Mouse (Mus musculus) CH12.LX (cell line): Measurements from ENCODE around the gene Frmd8. TPM values are rescaled to one million over a fixed set of nuclear protein-coding genes. Genes with fewer than 3 reads are reported as not detected.

ENCODE experiments used
- DNase-seq: peaks from one replicate; pipeline ENCODE4 v3.0.0-alpha.2; 2013; ENCODE audit errors: extremely low read depth
- H3K27ac ChIP-seq: 2 replicates; pipeline ENCODE4 v1.5.1; 2012; ENCODE audit warnings: low read depth, mild to moderate bottlenecking, control low read depth, moderate library complexity; ENCODE audit not compliant: insufficient read depth
- H3K27me3 ChIP-seq: replicated peaks from 2 replicates; pipeline ENCODE3; 2012; ENCODE audit warnings: inconsistent platforms
- H3K36me3 ChIP-seq, 2 experiments: replicated peaks in 1 of 2; 2 replicates each; pipeline versions ENCODE3 to v1.6.1; 2012; ENCODE audit warnings: inconsistent platforms in 1 of 2, low read length in 1 of 2, mild to moderate bottlenecking in 1 of 2, mixed read lengths in 1 of 2, moderate library complexity in 1 of 2; ENCODE audit not compliant: control insufficient read depth in 1 of 2, insufficient read depth in 1 of 2
- H3K4me1 ChIP-seq, 2 experiments: 2 replicates each; pipeline ENCODE4 v1.6.1; 2012; ENCODE audit warnings: inconsistent platforms in 1 of 2, moderate library complexity in 1 of 2; ENCODE audit not compliant: insufficient read depth in 2 of 2, control insufficient read depth in 1 of 2
- H3K4me2 ChIP-seq: 2 replicates; pipeline ENCODE4 v1.6.1; 2012; ENCODE audit warnings: low read depth, mild to moderate bottlenecking, control low read depth; ENCODE audit not compliant: poor library complexity, insufficient read depth, severe bottlenecking
- H3K4me3 ChIP-seq, 3 experiments: fragments of 150-350 bp in 1 of 3; sonication (generic) in 1 of 3; replicated peaks in 1 of 3; 2 replicates each; pipeline versions ENCODE3 to v1.5.1; 2011 to 2012; ENCODE audit warnings: low read depth in 2 of 3, low read length in 2 of 3, mild to moderate bottlenecking in 2 of 3, moderate library complexity in 2 of 3, control low read depth in 1 of 3, improper control_type of control experiment in 1 of 3, inconsistent platforms in 1 of 3, mixed read lengths in 1 of 3; ENCODE audit not compliant: poor library complexity in 1 of 3
- H3K79me2 ChIP-seq: replicated peaks from 2 replicates; pipeline ENCODE4 v1.6.1; 2012; ENCODE audit warnings: mild to moderate bottlenecking, moderate library complexity; ENCODE audit not compliant: control insufficient read depth, poor library complexity, insufficient read depth, severe bottlenecking; ENCODE audit errors: extremely low read depth
- H3K9ac ChIP-seq: 2 replicates; pipeline ENCODE4 v1.6.1; 2012; ENCODE audit warnings: low read depth, mild to moderate bottlenecking, control low read depth, moderate library complexity; ENCODE audit not compliant: insufficient read depth
- H3K9me3 ChIP-seq: replicated peaks from 2 replicates; pipeline ENCODE3; 2012; ENCODE audit warnings: low read length, inconsistent platforms, mixed read lengths
- BHLHE40 ChIP-seq: IDR thresholded peaks from 2 replicates; pipeline ENCODE4 v1.6.1; 2011; ENCODE audit warnings: mild to moderate bottlenecking, low read depth, low read length, improper control_type of control experiment
- CHD1 ChIP-seq: IDR thresholded peaks from 2 replicates; pipeline ENCODE4 v1.6.1; 2012; ENCODE audit warnings: low read depth, low read length, improper control_type of control experiment, inconsistent platforms
- CTCF ChIP-seq, 2 experiments: IDR thresholded peaks in 1 of 2; conservative IDR thresholded peaks in 1 of 2; 2 replicates each; pipeline ENCODE4 v1.5.1; 2011 to 2012; ENCODE audit warnings: low read depth in 2 of 2, low read length in 2 of 2, improper control_type of control experiment in 1 of 2, inconsistent platforms in 1 of 2, mild to moderate bottlenecking in 1 of 2, moderate library complexity in 1 of 2
- E2F4 ChIP-seq: IDR thresholded peaks from 2 replicates; pipeline ENCODE4 v1.6.1; 2011; ENCODE audit warnings: low read depth, low read length, improper control_type of control experiment; ENCODE audit not compliant: insufficient replicate concordance
- ELF1 ChIP-seq: IDR thresholded peaks from 2 replicates; pipeline ENCODE4 v1.6.1; 2014; ENCODE audit warnings: low read depth, mild to moderate bottlenecking, inconsistent platforms, low read length, improper control_type of control experiment
- EP300 ChIP-seq: IDR thresholded peaks from 2 replicates; pipeline ENCODE4 v1.6.1; 2011; ENCODE audit warnings: low read length, improper control_type of control experiment
- ETS1 ChIP-seq: conservative IDR thresholded peaks from 2 replicates; pipeline ENCODE4 v1.6.1; 2012; ENCODE audit warnings: low read depth, mild to moderate bottlenecking, inconsistent platforms, low read length, improper control_type of control experiment, moderate library complexity
- HCFC1 ChIP-seq: IDR thresholded peaks from 2 replicates; pipeline ENCODE4 v1.6.1; 2012; ENCODE audit warnings: low read depth, mild to moderate bottlenecking, inconsistent platforms, low read length, improper control_type of control experiment
- IRF4 ChIP-seq: IDR thresholded peaks from 2 replicates; pipeline ENCODE4 v1.6.1; 2014; ENCODE audit warnings: low read depth, mild to moderate bottlenecking, inconsistent platforms, low read length, improper control_type of control experiment
- JUN ChIP-seq: IDR thresholded peaks from 2 replicates; pipeline ENCODE4 v1.6.1; 2011; ENCODE audit warnings: low read depth, mild to moderate bottlenecking, low read length, improper control_type of control experiment, moderate library complexity; ENCODE audit not compliant: insufficient read depth
- JUND ChIP-seq: conservative IDR thresholded peaks from 2 replicates; pipeline ENCODE4 v1.6.1; 2011; ENCODE audit warnings: low read depth, low read length, improper control_type of control experiment
- KAT2A ChIP-seq: IDR thresholded peaks from 2 replicates; pipeline ENCODE4 v1.6.1; 2012; ENCODE audit warnings: low read length, improper control_type of control experiment, inconsistent platforms; ENCODE audit not compliant: insufficient replicate concordance
- MAFK ChIP-seq: IDR thresholded peaks from 2 replicates; pipeline ENCODE4 v1.6.1; 2011; ENCODE audit warnings: low read length, improper control_type of control experiment; ENCODE audit not compliant: insufficient replicate concordance
- MEF2A ChIP-seq: IDR thresholded peaks from 2 replicates; pipeline ENCODE4 v1.6.1; 2014; ENCODE audit warnings: low read depth, mild to moderate bottlenecking, inconsistent platforms, low read length, improper control_type of control experiment, borderline replicate concordance
- MYC ChIP-seq: IDR thresholded peaks from 2 replicates; pipeline ENCODE4 v1.6.1; 2011; ENCODE audit warnings: low read depth, mild to moderate bottlenecking, improper control_type of control experiment, low read length
- NELFE ChIP-seq: IDR thresholded peaks from 2 replicates; pipeline ENCODE4 v1.6.1; 2011; ENCODE audit warnings: low read depth, low read length, improper control_type of control experiment
- PAX5 ChIP-seq: IDR thresholded peaks from 2 replicates; pipeline ENCODE4 v1.6.1; 2012; ENCODE audit warnings: low read length, inconsistent platforms, mixed read lengths
- POLR2A ChIP-seq: IDR thresholded peaks from 2 replicates; pipeline ENCODE4 v1.6.1; 2011; ENCODE audit warnings: low read depth, mild to moderate bottlenecking, improper control_type of control experiment, low read length
- RAD21 ChIP-seq: IDR thresholded peaks from 2 replicates; pipeline ENCODE4 v1.6.1; 2011; ENCODE audit warnings: low read depth, mild to moderate bottlenecking, low read length, improper control_type of control experiment, moderate library complexity
- RCOR1 ChIP-seq: conservative IDR thresholded peaks from 2 replicates; pipeline ENCODE4 v1.6.1; 2012; ENCODE audit warnings: low read depth, mild to moderate bottlenecking, inconsistent platforms, low read length, improper control_type of control experiment
- SIN3A ChIP-seq: IDR thresholded peaks from 2 replicates; pipeline ENCODE4 v1.6.1; 2012; ENCODE audit warnings: low read length, improper control_type of control experiment, inconsistent platforms
- SMC3 ChIP-seq: IDR thresholded peaks from 2 replicates; pipeline ENCODE4 v1.6.1; 2011; ENCODE audit warnings: low read depth, low read length, improper control_type of control experiment
- TCF12 ChIP-seq: IDR thresholded peaks from 2 replicates; pipeline ENCODE4 v1.6.1; 2014; ENCODE audit warnings: low read depth, mild to moderate bottlenecking, inconsistent platforms, low read length, improper control_type of control experiment
- USF1 ChIP-seq: IDR thresholded peaks from 2 replicates; pipeline ENCODE4 v1.6.1; 2014; ENCODE audit warnings: low read depth, mild to moderate bottlenecking, inconsistent platforms, low read length, improper control_type of control experiment
- USF2 ChIP-seq: conservative IDR thresholded peaks from 2 replicates; pipeline ENCODE4 v1.6.1; 2011; ENCODE audit warnings: low read depth, low read length, improper control_type of control experiment
- ZC3H11A ChIP-seq: IDR thresholded peaks from 2 replicates; pipeline ENCODE4 v1.6.1; 2012; ENCODE audit warnings: low read depth, mild to moderate bottlenecking, inconsistent platforms, low read length, improper control_type of control experiment
- ZKSCAN1 ChIP-seq: IDR thresholded peaks from 2 replicates; pipeline ENCODE4 v1.6.1; 2012; ENCODE audit warnings: low read depth, inconsistent platforms, low read length, improper control_type of control experiment, borderline replicate concordance
- dilution Hi-C: fragments of 300-500 bp; cut with MboI; formaldehyde crosslinking; loops from 2 replicates; pipeline ENCODE4 v1.14.3; 2020; ENCODE audit warnings: low sequenced_read_pairs; ENCODE audit not compliant: extremely low pct_unique_long_range_greater_than_20kb, extremely low pct_ligation_motif_present
- in situ Hi-C: fragments of 300-500 bp; cut with MboI; formaldehyde crosslinking; loops from 3 replicates; pipeline ENCODE4 v1.14.3; 2019; ENCODE audit warnings: low sequenced_read_pairs, low pct_ligation_motif_present, low pct_unique_long_range_greater_than_20kb, mixed read lengths
- polyA plus RNA-seq: library from polyadenylated mRNA; unstranded; fragments of >175 nt; gene quantifications from 2 replicates; pipeline ENCODE4 v1.2.1, GENCODE M21; 2012; ENCODE audit warnings: low read depth; ENCODE audit not compliant: insufficient read length
- total RNA-seq, 2 experiments: library from RNA; depleted of rRNA; stranded (reverse); fragments of 300-350 nt in 1 of 2; fragments of >200 nt in 1 of 2; gene quantifications; 2 replicates each; pipeline ENCODE4 v1.2.3; 2012 to 2014

The Frmd8 gene
- total and polyA plus RNA-seq, 3 experiments = 13.5 to 30.7 (median 25.2) TPM

GRCm38 (mm10) chr19:5818590-5818977 lies 56.5 kb downstream of the Frmd8 start:
- peak overlapping the region in 1 of 3 experiments; percentile 34 for H3K4me3 ChIP-seq

GRCm38 (mm10) chr19:5817703-5818589 lies 57.1 kb downstream of the Frmd8 start:
- in situ Hi-C loops (no loop called here), dilution Hi-C loops (no loop called here)
- no peaks in the 10 kb centered on the region for H3K9me3 ChIP-seq
- H3K27ac ChIP-seq = peak overlapping the region; percentile 86
- H3K4me2 ChIP-seq = peak overlapping the region; percentile 90
- peak; percentile 86 for DNase-seq
- H3K27me3 ChIP-seq = no peaks in the 10 kb centered on the region
- H3K9ac ChIP-seq = peak overlapping the region; percentile 91
- peak overlapping the region; percentile 17 to 49 (median 37) for H3K4me3 ChIP-seq
- no peaks in the 10 kb centered on the region for H3K36me3 ChIP-seq
- H3K4me1 ChIP-seq = peaks cover 32 to 74% of the 10 kb centered on the region in 2 experiments
- no peaks in the 10 kb centered on the region for H3K79me2 ChIP-seq
- peak; percentile 39; the same call in 1 of the 2 replicates for TF ChIP-seq ETS1
- TF ChIP-seq PAX5 = no peak
- TF ChIP-seq JUND = no peak
- no peak for TF ChIP-seq NELFE
- TF ChIP-seq SMC3 = peak; percentile 59
- TF ChIP-seq IRF4 = peak; percentile 63
- TF ChIP-seq RAD21 = peak; percentile 59
- TF ChIP-seq MEF2A = no peak
- TF ChIP-seq JUN = no peak
- TF ChIP-seq CHD1 = no peak
- TF ChIP-seq USF2 = no peak
- peak; percentile 69; the same call in 1 of the 2 replicates for TF ChIP-seq MYC
- TF ChIP-seq HCFC1 = peak; percentile 50; the same call in 1 of the 2 replicates
- no peak; the same call in 1 of the 2 replicates for TF ChIP-seq EP300
- TF ChIP-seq USF1 = no peak
- TF ChIP-seq SIN3A = peak; percentile 80
- TF ChIP-seq RCOR1 = no peak
- TF ChIP-seq BHLHE40 = 0 out of 2 replicates have a peak, but pooled peaks have one; percentile 35
- no peak for TF ChIP-seq MAFK
- TF ChIP-seq E2F4 = no peak
- peak; percentile 95 for TF ChIP-seq ELF1
- peak; percentile 67 for TF ChIP-seq POLR2A
- peak; percentile 50 to 88 for TF ChIP-seq CTCF (conservative IDR thresholded peaks at IDR 0.05 in 1 of 2, IDR thresholded peaks at IDR 0.05 in 1 of 2; ENCODE audit: low read depth in 2 of 2, low read length in 2 of 2)
- peak; percentile 59; the same call in 1 of the 2 replicates for TF ChIP-seq TCF12
- TF ChIP-seq KAT2A = no peak
- no peak for TF ChIP-seq ZKSCAN1

More at GRCm38 (mm10) chr19:5818590-5818977, 56.5 kb downstream of the Frmd8 start:
- H3K27ac ChIP-seq = peak overlapping the region; percentile 64
- dilution Hi-C loops (no loop called here), in situ Hi-C loops (no loop called here)
- TF ChIP-seq BHLHE40 (no peak), ZC3H11A (no peak), JUN (no peak), ETS1 (no peak), USF2 (no peak), POLR2A (no peak), TCF12 (no peak), MAFK (no peak), CTCF (conservative IDR thresholded peaks at IDR 0.05 in 1 of 2, IDR thresholded peaks at IDR 0.05 in 1 of 2; ENCODE audit: low read depth in 2 of 2, low read length in 2 of 2) (no peak), E2F4 (no peak), JUND (no peak)
- TF ChIP-seq, all 38 proteins: peak for 0
- no peaks in the 10 kb centered on the region for H3K9me3 ChIP-seq
- peak overlapping the region; percentile 81 for H3K9ac ChIP-seq
- peak overlapping the region; percentile 44; the same call in 1 of the 2 replicates for H3K4me2 ChIP-seq
- H3K36me3 ChIP-seq = peaks cover 0 to 5% of the 10 kb centered on the region in 2 experiments
- H3K4me1 ChIP-seq = peaks cover 36 to 74% of the 10 kb centered on the region in 2 experiments
- no peaks in the 10 kb centered on the region for H3K79me2 ChIP-seq
- no peak for DNase-seq
- no peaks in the 10 kb centered on the region for H3K27me3 ChIP-seq
